Mouse (Mus musculus) lung, adult 2 months (tissue): ENCODE results near the gene Cplx1.

ENCODE experiments used
- CTCF ChIP-seq: fragments of 200-500 bp; IDR thresholded peaks from 2 replicates; pipeline ENCODE4 v1.5.1; 2011; ENCODE audit warnings: mild to moderate bottlenecking, low read length, control low read depth; ENCODE audit not compliant: insufficient read depth
- POLR2A ChIP-seq: fragments of 200-500 bp; IDR thresholded peaks from 2 replicates; pipeline ENCODE4 v1.6.1; 2011; ENCODE audit warnings: low read depth, mild to moderate bottlenecking, control low read depth, low read length, borderline replicate concordance; ENCODE audit errors: extremely low read depth

DNA sequence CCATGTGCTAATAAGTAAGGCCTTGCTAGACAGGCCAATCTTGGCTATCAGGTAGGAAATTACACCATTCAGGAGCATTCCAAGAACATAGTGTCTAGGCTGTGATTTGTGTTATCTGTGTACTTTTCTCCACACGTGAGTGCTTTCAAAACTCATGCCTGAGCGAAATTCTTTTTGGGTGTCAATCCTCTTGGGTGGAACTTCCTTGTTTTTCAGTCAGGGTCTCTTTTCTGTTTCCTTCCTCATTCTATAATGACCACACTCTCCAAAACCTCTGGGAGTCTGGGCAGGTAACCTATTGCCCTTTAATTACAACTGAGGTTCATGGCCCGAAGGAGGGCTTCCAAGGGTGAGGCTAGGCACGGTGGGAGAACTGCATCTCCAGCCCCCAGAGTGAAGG lies 16.7 kb upstream of the Cplx1 start:
- no peak for TF ChIP-seq POLR2A
- TF ChIP-seq CTCF: no peak
